Mouse (Mus musculus): ENCODE data around the gene Mllt3.

- TF ChIP-seq GATA1 (IDR thresholded peaks at IDR 0.05; ENCODE audit: borderline replicate concordance, low read length): no peak
- TF ChIP-seq FLI1 (IDR thresholded peaks at IDR 0.05; ENCODE audit: low read length): no peak
Observed at GRCm38 (mm10) chr4:87939474-87940154, 93.5 kb downstream of the Mllt3 start.

Data from megakaryocyte, embryonic 14.5 days (primary cell).